Mouse (Mus musculus): Measurements from ENCODE around the gene Fbp1. TPM values are rescaled to one million over a fixed set of nuclear protein-coding genes. Genes with fewer than 3 reads are reported as not detected.
"Not testable (repeated sequence)": the region's sequence is repeated elsewhere in the genome, so short reads cannot be mapped to it uniquely, and the experiment has no call there.

The Fbp1 gene
- total RNA-seq, 4 experiments from 2014 or later: 0.27 TPM; not detected in 3

DNA sequence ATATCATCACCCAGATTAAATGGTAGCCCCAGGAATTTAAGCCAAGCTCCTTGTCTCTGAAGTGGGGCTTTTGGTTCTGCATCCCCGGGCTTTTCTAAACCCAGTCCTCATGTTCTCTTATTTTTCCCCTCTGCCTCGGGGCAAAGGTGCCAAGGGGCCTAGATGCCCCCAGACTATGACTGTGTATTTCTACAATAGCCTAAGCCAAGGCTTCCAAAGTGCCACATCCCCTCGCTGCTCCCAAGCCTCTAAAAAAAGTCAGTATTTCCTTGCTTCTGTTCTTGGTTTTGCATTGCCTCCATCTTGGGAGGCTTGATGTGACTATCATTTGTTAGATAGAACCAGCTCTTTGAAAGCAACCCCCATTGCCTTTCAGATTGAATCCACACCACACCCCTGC lies 3.5 kb downstream of the Fbp1 start:
- no peak for DNase-seq (ENCODE audit: low spot score in 2 of 2)

DNA sequence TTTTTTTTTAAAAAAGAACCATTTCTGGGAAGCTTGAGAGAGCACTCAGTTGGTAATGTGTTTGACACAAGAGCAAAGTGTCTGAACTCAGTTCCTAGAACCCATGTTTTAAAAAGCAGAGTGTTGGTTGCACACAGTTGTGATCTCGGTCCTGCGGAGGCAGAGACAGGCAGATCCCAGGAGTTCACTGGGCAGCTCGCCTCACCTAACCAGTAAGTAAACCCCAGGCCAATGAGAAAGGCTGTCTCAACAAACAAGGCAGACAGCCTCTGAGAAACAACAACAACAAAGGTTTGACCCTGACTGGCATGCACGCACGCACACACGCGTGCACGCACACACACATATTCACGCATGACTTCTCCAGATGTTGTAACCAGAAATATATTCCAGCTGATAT lies 4.2 kb downstream of the Fbp1 start:
- no peak for DNase-seq (ENCODE audit: low spot score in 2 of 2)

DNA sequence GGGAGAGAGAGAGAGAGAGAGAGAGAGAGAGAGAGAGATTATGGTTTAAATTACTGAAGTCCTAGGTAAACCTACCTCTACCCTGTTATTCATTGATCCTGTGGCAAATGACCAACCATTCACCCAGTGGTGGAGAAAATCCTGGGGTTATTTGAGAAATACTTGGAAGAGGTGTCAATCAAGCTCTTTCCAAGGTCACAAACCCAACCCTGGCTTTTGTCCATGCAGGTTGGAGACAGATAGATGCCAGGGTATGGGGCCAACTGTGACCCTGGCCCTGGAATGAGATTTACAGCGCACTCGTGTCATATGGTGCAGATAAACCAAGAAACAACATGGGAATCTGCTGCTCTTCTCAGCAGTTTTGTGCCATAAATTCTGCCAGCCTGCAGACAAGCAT lies 4.6 kb downstream of the Fbp1 start:
- DNase-seq (ENCODE audit: low spot score in 2 of 2): no peak

DNA sequence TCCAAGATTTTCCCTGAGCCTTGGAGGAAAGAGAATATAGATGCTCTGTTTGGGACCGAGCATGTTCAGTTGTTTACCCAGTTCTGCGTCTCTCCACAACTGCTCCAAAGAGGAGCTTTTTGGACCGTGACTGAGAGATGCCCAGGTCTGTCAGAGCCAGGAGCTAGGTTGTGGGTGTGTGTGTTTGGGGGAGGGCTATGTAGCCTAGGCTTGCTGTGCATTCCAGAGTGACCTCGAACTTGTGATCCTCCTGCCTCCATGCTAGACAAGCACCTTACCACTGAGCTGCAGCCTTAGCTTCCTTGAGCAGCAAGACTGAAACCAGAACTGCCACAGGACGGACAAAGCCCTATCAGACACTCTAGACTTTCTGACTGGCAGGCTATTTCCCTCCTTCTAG lies 5.2 kb downstream of the Fbp1 start:
- no peak for DNase-seq (ENCODE audit: low spot score in 2 of 2)

DNA sequence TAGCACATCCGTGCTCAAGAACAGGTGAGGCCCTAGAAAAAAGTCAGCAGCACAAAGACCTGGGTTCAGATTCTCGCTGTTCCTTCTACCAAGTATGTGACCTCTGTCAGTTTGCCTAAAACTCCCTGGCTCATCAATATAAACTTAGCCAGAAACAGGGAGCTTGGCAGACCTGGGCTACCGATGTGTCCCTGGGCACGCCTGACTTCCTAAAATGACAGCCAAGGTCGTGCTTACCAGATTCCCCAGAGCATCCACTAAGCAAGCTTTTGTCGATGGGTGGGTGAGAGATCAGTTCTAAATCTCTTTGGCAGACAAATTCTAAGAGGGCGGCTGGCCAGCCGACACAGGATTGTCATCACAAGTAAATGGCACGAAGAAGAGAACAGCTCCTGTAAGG lies 6.7 kb downstream of the Fbp1 start:
- no peak for DNase-seq (ENCODE audit: low spot score in 2 of 2)

DNA sequence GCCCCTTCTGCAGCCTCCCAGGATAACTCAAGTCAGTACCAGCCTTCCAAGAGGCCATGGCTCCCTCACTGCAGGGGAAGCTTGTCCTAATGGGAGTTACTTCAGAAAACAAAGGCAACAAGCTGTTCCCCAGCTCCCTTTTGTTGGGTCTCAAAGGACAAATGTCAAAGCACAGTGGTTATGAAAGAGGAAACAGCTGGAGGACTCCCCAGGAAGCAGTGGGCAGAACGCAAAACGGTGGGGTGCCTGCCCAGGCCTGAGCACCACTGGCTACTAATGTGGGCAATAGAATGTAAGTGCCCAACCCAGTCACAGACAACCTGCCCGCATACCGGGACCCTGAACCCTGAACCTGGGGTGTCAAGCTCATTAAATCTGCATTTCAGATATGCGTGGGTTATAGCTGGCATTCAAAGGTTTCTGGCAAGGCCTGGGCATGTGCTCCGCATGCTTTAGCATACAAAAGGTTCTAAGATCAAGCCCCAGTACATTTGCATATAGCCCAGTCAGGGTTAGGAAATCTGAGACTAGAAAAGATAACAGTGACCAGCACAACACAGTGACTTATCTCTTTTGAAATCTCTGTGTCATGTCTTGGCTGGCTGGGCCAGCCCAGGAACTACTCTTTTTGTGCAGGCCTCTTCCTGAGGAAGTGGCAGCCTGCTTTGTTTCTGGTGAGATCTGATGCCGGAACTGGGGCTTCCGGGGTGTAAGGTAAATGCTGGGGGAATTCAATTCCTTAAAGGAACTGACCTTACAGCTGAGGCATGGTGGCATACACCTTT lies 8.1 kb downstream of the Fbp1 start:
- DNase-seq (ENCODE audit: low spot score in 2 of 2): no peak

DNA sequence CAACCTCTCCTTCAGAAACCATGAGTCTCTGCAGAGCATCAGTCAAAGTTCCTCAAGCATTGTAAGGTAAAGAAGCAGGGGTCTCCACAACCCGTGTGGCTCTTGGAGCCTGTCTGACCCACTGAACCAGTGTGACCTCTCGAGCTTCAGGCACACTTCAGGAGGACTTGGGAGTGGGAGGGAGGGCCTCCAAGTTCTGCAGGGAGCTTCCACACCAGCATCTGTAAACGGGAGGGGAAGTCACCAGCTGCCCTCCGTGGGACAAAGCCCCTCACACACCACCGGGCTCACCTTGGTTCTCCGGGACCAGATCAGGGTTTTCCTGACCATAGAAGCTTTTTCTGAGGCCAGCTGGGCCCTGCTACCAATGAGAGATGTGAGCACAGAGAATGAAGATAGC lies 8.7 kb downstream of the Fbp1 start:
- no peak for DNase-seq (ENCODE audit: low spot score in 2 of 2)

DNA sequence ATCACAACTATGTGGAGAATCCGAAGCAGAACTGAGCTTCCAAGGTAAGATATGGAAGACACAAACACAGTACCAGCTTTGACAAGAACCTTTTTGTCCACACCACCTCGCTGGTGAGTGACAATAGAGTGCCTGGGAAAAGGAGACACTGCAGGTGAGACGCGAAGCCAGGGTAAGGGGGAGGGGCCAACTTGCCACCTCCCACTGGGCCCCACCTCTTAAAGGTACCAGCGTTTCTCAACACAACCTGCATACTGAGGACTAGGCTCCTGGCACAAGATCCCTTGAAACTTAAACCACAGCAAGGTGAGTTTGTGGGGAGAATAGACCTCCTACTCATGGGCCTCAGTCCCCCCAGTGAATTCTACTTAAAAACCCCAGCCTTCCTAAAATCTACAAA lies 10.8 kb downstream of the Fbp1 start:
- DNase-seq (ENCODE audit: low spot score in 2 of 2): no peak

DNA sequence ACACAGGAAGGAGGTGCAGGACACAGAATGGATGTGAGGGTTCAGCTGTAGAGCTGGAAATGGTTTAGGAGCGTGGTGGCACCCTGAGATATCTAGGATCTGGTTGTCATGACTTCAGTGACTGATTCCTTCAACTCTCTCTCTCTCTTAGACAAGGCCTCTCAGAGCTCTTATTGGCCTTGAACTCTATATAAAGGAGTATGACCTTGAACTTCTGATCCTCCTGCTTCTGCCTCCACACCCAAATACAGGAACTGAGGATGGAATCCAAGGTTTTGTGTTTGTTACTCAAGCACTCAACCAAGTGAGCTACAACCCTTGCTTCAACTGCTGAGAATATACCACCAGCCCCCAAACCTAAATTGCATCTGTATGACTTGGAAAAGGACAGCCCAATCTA lies 12.0 kb downstream of the Fbp1 start:
- no peak for DNase-seq (ENCODE audit: low spot score in 2 of 2)

DNA sequence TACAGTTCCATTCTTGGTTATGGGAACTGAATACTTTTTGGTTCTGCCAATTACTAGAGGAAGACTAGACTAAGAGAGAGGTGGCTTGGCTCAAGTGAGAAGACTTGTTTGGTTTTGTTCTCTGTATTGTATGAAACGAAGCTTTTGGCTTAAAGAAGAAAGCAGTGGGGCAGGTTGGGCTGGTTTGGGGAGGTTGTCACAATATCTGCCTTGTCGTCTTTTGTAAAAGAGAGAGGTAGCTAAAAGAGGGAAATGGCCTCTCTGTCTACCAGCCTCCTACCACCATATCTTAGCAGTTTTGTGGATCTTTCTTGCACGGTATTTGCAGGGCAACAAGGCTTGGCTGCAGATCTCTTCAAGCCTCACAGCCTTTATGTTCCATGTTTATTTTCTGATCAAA lies 15.8 kb downstream of the Fbp1 start:
- no peak for DNase-seq (ENCODE audit: low spot score in 2 of 2)

DNA sequence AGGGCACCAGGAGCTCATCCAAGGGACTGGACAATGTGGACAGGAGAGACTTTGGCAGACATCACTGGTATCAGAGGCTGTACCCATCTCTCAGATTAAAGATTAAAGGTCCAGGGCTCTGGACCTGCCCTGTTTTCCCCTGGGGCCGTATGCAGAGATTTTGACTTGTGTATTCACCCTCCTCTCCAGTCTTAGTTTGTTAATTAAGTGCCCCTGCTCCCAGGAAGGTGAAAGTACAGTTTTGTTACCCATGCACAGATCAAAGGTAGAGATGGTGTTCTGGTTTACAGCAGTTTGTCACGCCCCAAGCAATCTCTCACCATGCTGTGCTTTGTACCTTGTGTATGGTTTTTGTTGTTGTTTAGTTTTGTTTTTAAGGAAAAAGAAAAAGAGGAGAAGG lies 17.5 kb downstream of the Fbp1 start:
- no peak for DNase-seq (ENCODE audit: low spot score in 2 of 2)

DNA sequence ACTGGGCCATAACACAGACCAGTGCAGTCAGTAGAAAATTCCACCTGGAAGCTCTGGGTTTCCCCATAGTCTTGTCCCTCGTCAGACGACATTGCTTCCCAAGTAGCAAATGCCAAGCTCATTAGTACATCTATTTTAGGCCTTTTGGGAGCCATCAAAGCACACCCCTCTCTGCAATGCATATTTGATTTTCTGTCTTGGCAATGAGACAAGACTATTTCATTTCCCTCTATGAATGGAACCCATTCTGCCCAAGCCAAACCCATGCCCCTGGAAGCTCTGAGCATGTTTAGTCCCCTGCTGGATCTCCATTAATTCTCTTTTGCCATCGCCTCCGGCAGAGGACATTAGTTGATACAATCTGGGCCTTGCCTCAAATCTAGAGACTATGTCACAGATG lies 21.3 kb downstream of the Fbp1 start:
- DNase-seq (ENCODE audit: low spot score in 2 of 2): peak in 1 of 2 experiments; percentile 7

DNA sequence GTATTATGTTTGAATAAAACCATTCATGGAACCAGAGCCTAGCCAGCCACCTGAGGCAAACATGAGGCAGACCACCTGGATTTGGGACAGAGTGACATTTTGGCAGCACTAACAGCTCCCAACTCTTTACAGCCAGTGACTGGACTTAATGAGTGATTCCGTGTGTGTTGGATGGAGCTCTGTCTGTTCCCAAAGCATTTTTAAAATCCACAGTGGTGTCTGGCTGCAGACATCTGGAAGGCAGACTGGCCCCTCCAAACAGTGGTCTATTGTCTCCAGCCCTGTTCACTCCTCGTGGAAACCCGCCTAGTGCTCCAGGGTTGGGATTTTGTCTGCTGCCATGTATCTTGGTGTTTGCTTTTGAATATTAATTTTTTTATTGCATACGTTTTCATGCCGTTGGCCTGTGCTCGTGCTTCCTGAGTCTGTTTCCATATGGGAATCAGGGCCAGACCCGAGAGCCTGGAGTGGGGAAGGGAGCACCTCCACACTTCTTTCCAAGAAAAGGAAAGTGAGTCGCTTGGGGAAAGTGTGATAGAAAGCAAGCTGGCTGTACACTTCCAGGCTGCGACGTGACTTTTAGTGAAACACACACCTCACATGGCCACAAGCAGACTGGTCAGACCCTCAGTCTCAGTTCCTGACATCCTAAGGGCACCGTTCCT lies 22.3 kb downstream of the Fbp1 start:
- no peak for DNase-seq (ENCODE audit: low spot score in 2 of 2)

DNA sequence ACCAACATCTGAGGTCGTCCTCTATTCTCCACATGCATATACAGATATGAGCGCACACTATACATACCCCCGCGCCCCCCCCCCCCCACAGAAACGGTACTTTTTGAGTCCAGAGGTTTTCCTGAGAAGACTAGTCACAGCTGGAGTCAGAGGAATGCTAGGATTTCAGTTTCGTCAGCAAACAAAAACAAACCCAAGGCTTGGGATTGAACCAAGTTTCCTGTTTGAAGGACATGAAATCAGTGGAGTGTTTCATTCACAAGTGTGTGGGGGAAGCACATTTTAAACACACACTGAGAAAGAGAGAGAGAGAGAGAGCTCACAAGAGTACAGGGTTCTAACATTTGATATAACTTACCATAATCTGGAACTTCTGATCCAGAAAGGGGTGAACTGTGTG lies 24.3 kb downstream of the Fbp1 start:
- DNase-seq (ENCODE audit: low spot score in 2 of 2): no peak

DNA sequence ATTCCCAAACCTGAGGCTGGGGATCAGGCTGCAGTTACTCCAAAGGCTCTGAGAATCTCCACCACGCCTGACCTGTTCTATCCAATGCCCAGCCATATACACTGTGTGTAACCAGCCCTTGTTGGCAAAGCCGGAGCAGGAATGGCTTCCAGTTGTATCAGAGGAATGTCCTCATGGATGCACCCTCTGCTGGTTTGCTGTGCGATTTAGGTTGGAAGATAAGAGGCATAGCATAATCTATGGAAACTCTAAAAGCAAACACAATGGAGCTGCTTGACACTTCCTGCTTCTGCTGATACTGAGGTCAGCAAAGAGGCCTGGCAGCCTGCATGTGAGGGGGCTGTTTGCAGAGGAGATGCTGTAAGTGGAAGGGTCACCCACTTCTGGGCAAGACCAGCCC lies 25.2 kb downstream of the Fbp1 start:
- DNase-seq (ENCODE audit: low spot score in 2 of 2): no peak

DNA sequence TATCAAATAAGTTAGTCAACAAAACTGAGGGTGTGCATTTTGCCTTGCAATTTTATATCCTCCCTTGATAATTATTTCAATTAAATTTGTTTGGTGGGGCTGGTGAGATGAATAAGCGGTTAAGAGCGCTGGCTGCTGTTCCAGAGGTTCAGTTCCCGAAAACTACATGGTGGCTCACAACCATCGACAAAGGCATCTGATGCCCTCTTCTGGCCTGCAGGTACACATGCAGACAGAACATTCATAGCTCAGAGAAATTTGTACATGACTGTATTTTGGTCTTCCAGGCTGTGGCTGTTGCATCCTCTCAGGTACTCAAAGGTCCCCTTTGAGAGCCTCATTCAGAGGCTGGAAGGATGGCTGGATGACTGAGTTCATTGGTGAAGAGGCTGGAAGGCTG lies 28.0 kb downstream of the Fbp1 start:
- DNase-seq (ENCODE audit: low spot score in 2 of 2): no peak

DNA sequence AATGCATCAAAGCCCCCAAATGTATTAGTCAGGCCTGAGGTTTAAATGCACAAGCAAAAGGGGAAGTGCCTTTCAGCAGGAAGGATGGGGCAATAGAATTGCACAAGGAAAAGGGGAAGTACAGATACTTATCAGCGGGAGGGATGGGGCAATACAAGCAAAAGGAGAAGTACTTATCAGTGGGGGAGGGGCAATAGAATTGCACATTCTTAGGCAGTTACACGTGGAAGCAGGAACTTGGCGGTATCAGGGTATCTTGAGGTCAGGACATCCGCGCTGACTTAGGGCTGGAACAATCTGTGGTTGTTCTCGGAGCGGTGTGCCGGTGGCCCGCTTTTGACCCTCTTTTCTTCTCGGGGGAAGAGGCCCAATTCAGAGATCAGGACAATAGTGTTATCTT lies 28.8 kb downstream of the Fbp1 start:
- not testable (repeated sequence) for DNase-seq (ENCODE audit: low spot score in 2 of 2)

DNA sequence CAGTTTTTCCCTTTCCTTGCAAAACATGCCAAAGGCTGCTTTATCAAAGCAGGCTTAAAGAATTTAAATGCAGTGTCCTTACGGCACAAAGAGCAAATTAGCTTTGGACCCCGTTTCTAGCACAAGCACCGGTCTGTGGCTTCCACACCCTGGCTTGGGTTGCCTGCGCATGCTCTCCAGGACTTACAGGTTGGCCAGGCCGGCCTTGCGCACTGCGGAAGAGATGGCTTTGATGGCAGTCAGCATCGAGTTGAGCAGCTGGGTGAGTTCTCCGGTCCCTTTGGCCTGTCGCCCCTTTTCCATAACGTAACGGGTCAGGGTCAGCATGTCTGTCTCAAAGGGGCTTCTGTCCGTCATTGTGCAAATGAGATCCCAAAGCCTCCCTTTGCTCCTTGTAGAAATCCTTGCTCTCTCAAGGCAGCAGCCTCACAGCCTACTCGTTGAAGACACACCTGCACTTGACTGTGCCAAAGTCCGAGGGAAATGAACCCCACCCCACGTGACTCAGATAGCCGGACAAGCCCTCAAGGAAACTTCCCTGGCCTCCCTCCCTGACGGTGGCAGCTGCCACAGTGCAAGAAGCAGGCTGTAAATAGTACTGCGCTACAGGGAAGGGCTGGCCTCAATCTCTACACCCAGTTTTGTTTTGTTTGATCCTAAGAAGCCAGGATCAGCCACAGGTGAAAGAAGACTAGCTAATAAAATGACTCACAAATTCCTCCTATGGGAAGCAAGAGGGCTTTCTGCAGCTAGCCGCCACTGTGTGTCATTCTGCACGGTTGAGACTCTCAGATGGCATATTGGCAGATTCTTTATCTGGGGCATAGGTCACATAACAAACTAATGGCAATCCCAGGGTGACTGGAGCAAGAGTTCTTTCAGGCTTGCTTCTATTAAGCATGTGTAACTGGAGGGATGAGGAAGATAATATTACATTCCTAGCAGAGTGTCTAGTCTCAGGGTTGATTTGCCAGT lies 29.9 kb downstream of the Fbp1 start, which contains the start of gene Fbp2:
Gene Fbp2 (minus strand): TSS at position 482 of the 975 bp plus-strand sequence.
- DNase-seq (ENCODE audit: low spot score in 2 of 2): no peak

DNA sequence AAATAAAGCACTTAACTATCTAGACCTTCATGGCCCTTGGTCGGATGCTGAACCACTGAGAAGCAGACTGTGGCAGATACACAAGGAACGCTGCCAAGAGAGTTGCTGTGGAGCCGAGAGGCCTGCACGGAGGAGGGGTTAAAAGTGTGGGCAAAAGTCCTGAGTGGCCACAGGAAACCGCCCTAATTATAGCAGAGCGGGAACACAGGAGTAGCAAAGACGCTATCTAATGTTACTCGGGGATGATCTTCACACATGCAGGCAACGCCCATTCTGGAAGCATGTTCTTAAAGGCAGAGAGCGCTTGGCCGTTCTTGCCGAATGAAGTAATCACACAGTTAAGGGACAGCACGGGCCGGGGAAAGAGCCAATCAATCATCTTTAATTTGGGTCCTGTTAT lies 31.2 kb downstream of the Fbp1 start:
- DNase-seq (ENCODE audit: low spot score in 2 of 2): no peak

DNA sequence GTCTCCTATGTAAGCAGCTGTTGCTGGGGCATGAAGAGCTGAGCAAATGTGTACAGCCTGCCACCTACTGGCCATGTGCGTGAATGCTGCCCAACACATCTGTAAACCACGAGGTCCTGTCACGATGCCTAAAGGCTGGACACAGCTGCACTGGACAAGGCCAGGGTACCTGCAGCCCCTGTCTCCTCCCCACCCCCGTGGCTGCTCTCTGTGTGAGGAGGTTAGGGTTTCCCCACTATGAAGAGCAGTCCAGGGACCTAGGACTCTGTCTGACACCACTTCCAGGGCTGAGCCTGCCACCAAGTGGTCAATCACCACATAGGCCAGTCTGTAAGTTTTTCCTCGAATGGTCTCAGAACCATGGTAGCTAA lies 31.8 kb downstream of the Fbp1 start:
- peak; percentile 45 to 73 for DNase-seq (ENCODE audit: low spot score in 2 of 2)

DNA sequence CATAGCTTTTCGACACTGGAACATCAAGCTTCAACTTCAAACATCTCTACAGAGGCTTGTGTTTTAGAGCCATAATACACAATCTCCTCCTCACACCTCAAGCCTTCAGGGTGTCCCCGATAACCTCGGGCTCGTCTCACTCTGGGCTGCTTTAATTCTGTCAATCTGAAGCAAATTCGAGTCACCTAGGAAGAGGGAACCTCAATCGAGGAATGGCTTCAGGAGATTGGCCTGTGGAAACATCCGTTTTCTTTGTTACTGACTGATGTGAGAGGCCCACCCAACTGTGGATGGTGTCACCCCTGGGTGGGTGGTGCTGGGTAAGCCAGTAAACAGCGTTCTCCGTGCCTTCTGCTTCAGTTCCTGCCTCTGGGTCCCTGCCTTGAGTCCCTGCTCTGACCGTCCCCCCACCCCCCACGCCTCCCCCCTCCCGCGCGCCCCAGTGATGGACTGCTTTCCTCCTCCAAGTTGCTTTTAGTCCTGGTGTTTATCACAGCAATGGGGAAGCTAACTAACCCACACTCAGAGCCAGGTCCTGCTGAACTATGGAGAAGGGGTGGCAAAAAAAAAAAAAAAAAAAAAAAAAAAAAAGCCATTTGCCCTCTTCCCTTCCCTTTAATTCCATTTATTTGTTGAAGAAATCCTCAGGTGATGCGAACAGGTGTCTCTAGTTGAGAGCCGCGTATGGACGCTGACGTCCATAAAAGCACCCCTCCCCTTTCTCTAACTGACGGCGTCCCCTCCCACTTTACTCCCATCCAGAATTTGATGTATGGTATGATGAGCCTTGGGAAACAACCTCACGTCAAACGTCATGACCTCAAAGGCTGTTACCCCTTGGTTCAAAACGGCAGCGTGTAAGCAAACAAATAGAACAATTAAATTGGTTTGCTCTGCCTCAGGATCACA lies 32.4 kb downstream of the Fbp1 start:
- DNase-seq (ENCODE audit: low spot score in 2 of 2): no peak
